Mouse (Mus musculus) small intestine, adult 2 months (tissue): Measurements from ENCODE around the gene Cdh24. TPM values are rescaled to one million over a fixed set of nuclear protein-coding genes. Genes with fewer than 3 reads are reported as not detected.

Source experiments
- H3K27ac ChIP-seq: fragments of 200-500 bp; 2 replicates; pipeline ENCODE4 v1.5.1; 2012; ENCODE audit warnings: low read depth, low read length, control low read depth, inconsistent platforms; ENCODE audit not compliant: insufficient read depth
- H3K27me3 ChIP-seq: fragments of 200-500 bp; 2 replicates; pipeline ENCODE4 v1.6.1; 2012; ENCODE audit warnings: mild to moderate bottlenecking, moderate library complexity, low read length, inconsistent platforms; ENCODE audit not compliant: control insufficient read depth, insufficient read depth
- H3K36me3 ChIP-seq: fragments of 200-500 bp; 2 replicates; pipeline ENCODE4 v1.6.1; 2012; ENCODE audit warnings: mild to moderate bottlenecking, low read length, control low read depth, inconsistent platforms; ENCODE audit not compliant: control insufficient read depth, insufficient read depth
- H3K4me1 ChIP-seq: fragments of 200-500 bp; 2 replicates; pipeline ENCODE4 v1.6.1; 2012; ENCODE audit warnings: low read length, inconsistent platforms, mixed read lengths; ENCODE audit not compliant: control insufficient read depth, insufficient read depth, insufficient read length
- H3K4me3 ChIP-seq: fragments of 200-500 bp; 2 replicates; pipeline ENCODE4 v1.5.1; 2012; ENCODE audit warnings: low read depth, mild to moderate bottlenecking, control low read depth, inconsistent platforms, low read length, moderate library complexity
- CTCF ChIP-seq: fragments of 200-500 bp; IDR thresholded peaks from 2 replicates; pipeline ENCODE4 v1.5.1; 2012; ENCODE audit warnings: low read depth, mild to moderate bottlenecking, control low read depth, inconsistent platforms, low read length, moderate library complexity, mixed read lengths; ENCODE audit not compliant: insufficient replicate concordance, insufficient read length; ENCODE audit errors: extremely low read depth
- POLR2A ChIP-seq: fragments of 200-500 bp; IDR thresholded peaks from 2 replicates; pipeline ENCODE4 v1.6.1; 2012; ENCODE audit warnings: low read depth, mild to moderate bottlenecking, control low read depth, inconsistent platforms, low read length, moderate library complexity
- WGBS: fragments of 180-500 bp; shearing (Covaris S2); methylation state at CpG from one replicate; pipeline ENCODE4 v1.1.7; 2018; 5-methylcytosine and 5-hydroxymethylcytosine counted together
- polyA plus RNA-seq: library from polyadenylated mRNA; depleted of rRNA; stranded (reverse); fragments of >200 nt; gene quantifications from 2 replicates; pipeline ENCODE4 v1.2.3, GENCODE M21; 2012

Cdh24 gene
- polyA plus RNA-seq, 1 experiment = 4.6 TPM

GRCm38 (mm10) chr14:54651556-54651955 lies 10.4 kb upstream of the Cdh24 start:
- H3K27ac ChIP-seq = no peak overlapping the region

DNA sequence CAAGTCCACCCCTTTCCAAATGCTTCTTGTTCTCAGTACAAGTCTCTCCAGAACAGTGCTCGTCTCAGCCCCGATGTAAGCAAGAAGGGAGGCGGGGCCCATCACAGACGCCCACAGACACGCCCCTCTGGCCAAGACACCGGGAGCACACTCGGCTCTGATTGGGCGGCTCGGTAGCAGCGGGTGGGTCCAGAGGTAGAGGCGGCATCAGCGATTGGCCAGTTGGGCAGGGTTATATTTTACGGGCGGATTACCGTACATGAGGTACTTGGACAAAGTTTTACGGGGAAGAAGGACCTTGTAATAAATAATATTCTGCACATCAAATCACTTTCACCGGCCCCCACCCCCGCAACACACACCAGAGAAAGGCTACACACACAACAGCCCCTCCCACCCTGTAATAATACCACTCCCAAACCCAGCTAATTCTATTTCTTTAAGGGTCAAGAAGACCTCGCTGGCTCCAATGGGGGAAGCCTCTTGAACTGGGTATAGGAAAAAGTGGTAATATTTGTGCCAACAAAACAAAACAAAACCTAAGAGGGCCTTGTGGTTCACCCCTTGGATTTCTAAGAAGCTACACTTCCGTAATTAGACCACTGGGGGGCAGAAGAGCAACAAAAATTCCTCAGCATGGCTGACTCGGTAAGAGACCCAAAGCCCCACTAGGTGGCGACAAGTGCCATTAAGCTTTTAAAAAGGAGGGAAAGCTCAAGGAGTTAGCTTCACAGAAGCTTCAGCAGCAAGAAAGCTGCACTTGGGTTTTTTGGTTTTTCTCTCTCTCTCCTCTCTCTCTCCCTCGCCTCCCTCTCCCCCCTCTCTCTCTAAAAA lies 9.7 kb upstream of the Cdh24 start:
- no peak overlapping the region for H3K27ac ChIP-seq
- WGBS = 49% methylated on average over 23 of the region's 23 CpGs
- H3K4me1 ChIP-seq = no peaks in the 10 kb centered on the region; the same call in 1 of the 2 replicates
- H3K4me3 ChIP-seq = no peak overlapping the region
- peaks cover 52% of the 10 kb centered on the region for H3K36me3 ChIP-seq
- no peaks in the 10 kb centered on the region for H3K27me3 ChIP-seq
- TF ChIP-seq POLR2A = no peak
- peak; percentile 91; the same call in 1 of the 2 replicates for TF ChIP-seq CTCF

More at GRCm38 (mm10) chr14:54651556-54651955, 10.4 kb upstream of the Cdh24 start:
- peaks cover 50% of the 10 kb centered on the region for H3K36me3 ChIP-seq
- H3K4me3 ChIP-seq = no peak overlapping the region
- TF ChIP-seq CTCF (no peak), POLR2A (no peak)
- no peaks in the 10 kb centered on the region; the same call in 1 of the 2 replicates for H3K4me1 ChIP-seq
- H3K27me3 ChIP-seq = no peaks in the 10 kb centered on the region
- 75% methylated on average over 4 of the region's 4 CpGs for WGBS

GRCm38 (mm10) chr14:54647900-54648299 lies 6.7 kb upstream of the Cdh24 start:
- H3K27me3 ChIP-seq = no peaks in the 10 kb centered on the region
- no peak for TF ChIP-seq CTCF
- 73% methylated on average over 4 of the region's 4 CpGs for WGBS
- H3K4me1 ChIP-seq = no peaks in the 10 kb centered on the region; the same call in 1 of the 2 replicates
- no peak overlapping the region for H3K27ac ChIP-seq
- no peak overlapping the region for H3K4me3 ChIP-seq
- peaks cover 77% of the 10 kb centered on the region for H3K36me3 ChIP-seq

- Histone ChIP-seq H3K4me3 (no peak overlapping the region), H3K27ac (no peak overlapping the region), H3K36me3 (peaks cover 85% of the 10 kb centered on the region), H3K27me3 (no peaks in the 10 kb centered on the region), H3K4me1 (no peaks in the 10 kb centered on the region; the same call in 1 of the 2 replicates)
- WGBS = 90% methylated on average over 8 of the region's 8 CpGs
- no peak for TF ChIP-seq CTCF
These were observed 5.9 kb upstream of the Cdh24 start for GRCm38 (mm10) chr14:54646898-54647636.

GRCm38 (mm10) chr14:54646455-54646854 lies 5.3 kb upstream of the Cdh24 start:
- H3K36me3 ChIP-seq = peaks cover 83% of the 10 kb centered on the region
- H3K27ac ChIP-seq = no peak overlapping the region
- 91% methylated on average over 17 of the region's 17 CpGs for WGBS
- H3K4me3 ChIP-seq = no peak overlapping the region
- H3K4me1 ChIP-seq = no peaks in the 10 kb centered on the region; the same call in 1 of the 2 replicates
- no peak for TF ChIP-seq CTCF
- no peak for TF ChIP-seq POLR2A
- H3K27me3 ChIP-seq = no peaks in the 10 kb centered on the region

GRCm38 (mm10) chr14:54644294-54644693 lies 3.1 kb upstream of the Cdh24 start:
- H3K27me3 ChIP-seq = no peaks in the 10 kb centered on the region
- no peak overlapping the region for H3K27ac ChIP-seq
- peaks cover 65% of the 10 kb centered on the region for H3K36me3 ChIP-seq
- TF ChIP-seq POLR2A = no peak
- no peak for TF ChIP-seq CTCF
- 89% methylated on average over 9 of the region's 9 CpGs for WGBS
- H3K4me3 ChIP-seq = no peak overlapping the region
- no peaks in the 10 kb centered on the region; the same call in 1 of the 2 replicates for H3K4me1 ChIP-seq

DNA sequence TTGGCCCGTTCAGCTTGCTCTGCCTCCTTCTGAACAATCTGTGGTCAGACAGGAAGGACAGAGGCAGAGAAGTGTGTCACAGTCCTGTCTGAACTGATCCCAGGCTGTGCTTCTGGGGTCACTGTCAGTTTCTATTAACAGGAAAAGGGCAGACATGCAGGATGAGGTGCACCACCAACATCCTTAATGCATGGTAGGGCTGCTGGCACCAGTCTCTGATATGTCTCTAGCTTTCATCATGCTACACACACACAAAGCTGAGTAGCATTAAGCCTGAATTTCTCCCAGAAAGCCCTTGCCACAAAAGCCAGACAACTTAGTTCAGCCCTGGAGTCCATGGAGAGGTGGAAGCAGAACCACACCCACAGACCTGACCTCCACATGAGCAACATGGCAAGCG lies 1.8 kb upstream of the Cdh24 start:
- 88% methylated on average over 2 of the region's 2 CpGs for WGBS
- peaks cover 54% of the 10 kb centered on the region for H3K36me3 ChIP-seq

More for the DNA sequence above, 1.8 kb upstream of the Cdh24 start:
- Histone ChIP-seq H3K27me3 (no peaks in the 10 kb centered on the region), H3K4me3 (no peak overlapping the region), H3K27ac (no peak overlapping the region), H3K4me1 (no peaks in the 10 kb centered on the region; the same call in 1 of the 2 replicates)
- TF ChIP-seq POLR2A (no peak), CTCF (no peak)
